Mouse (Mus musculus) R1 (cell line): ENCODE measurements around the gene Mbd4.

Experiments
- DNase-seq: peaks from one replicate; pipeline ENCODE4 v3.0.0-alpha.2; 2018; ENCODE audit warnings: low read depth, low spot score

Mbd4 gene

GRCm38 (mm10) chr6:115811606-115812005, 41.6 kb downstream of the Mbd4 start:
- peak; percentile 73 for DNase-seq

GRCm38 (mm10) chr6:115808488-115809231, 44.5 kb downstream of the Mbd4 start, which contains the start of gene Rpl32:
Gene Rpl32, minus strand, starts transcription at chr6:115808747.
- DNase-seq: peak; percentile 95

GRCm38 (mm10) chr6:115808196-115808487, 45.0 kb downstream of the Mbd4 start:
- DNase-seq: peak; percentile 19

- peak; percentile 38 for DNase-seq
Measured at GRCm38 (mm10) chr6:115807464-115808195, 45.5 kb downstream of the Mbd4 start.

- DNase-seq: peak; percentile 50
Measured at GRCm38 (mm10) chr6:115804432-115805192, 48.6 kb downstream of the Mbd4 start.

GRCm38 (mm10) chr6:115803541-115804382, 49.4 kb downstream of the Mbd4 start:
- peak; percentile 85 for DNase-seq

GRCm38 (mm10) chr6:115801811-115802210, 51.4 kb downstream of the Mbd4 start:
- no peak for DNase-seq

- peak; percentile 31 for DNase-seq
Measured at GRCm38 (mm10) chr6:115792691-115793215, 60.4 kb downstream of the Mbd4 start.

GRCm38 (mm10) chr6:115791842-115792686, 61.1 kb downstream of the Mbd4 start:
- DNase-seq: no peak

- no peak for DNase-seq
Measured at GRCm38 (mm10) chr6:115791016-115791415, 62.2 kb downstream of the Mbd4 start.
